Mouse (Mus musculus) heart, postnatal 25 days (tissue): ENCODE data around the gene Apoa2. TPM values are rescaled to one million over a fixed set of nuclear protein-coding genes. Genes with fewer than 3 reads are reported as not detected.

Experiments used
- DNase-seq: peaks from one replicate; pipeline ENCODE4 v3.0.0; 2022; ENCODE audit warnings: low spot score
- intact Hi-C: fragments of 180-260 bp; cut with DNase I; formaldehyde crosslinking; loops from one replicate; pipeline ENCODE4 v1.15.1; 2025
- total RNA-seq, 2 experiments: library from RNA; stranded (reverse); gene quantifications; 2 replicates each; pipeline ENCODE4 v1.2.3; 2021

The Apoa2 gene
- total RNA-seq, 2 experiments from 2014 or later = 2.9 to 3.0 TPM

DNA sequence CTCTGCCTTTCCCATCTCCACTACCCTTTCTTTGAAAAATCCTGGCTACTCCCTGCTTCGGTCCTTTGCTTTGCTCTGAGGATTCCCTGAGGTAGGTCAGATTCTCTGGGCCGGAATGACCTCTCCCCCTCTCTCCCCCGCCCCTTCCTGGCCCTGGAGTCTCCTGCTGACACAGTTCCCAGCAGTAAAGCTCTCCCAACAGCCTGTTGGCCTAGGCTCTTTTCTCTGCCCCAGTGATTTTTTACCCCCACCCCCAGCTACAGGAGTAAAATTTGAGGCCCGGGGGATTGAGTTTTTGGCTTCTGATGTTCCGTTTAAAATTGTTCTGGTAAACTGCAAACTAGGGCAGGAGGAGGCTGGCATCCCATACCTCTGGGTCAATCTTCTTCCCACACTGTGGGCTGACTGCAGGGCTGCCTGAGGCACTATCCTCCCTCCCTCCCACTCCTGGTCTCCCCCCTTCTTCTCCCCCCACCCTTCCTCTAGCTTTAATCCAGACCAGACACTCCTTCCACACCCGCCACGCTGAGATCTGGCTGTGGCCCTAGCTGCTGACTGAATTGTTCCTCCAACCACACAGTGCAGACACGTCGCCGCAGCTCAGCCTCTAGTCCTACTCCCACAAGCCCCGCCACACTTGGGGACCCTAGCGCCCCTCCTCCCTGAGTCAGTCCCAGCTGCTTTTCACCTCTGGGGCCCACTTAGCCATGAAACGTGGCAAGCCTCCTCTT is 26.9 kb downstream of the Apoa2 start:
- DNase-seq = no peak
- intact Hi-C loops = no loop called here

DNA sequence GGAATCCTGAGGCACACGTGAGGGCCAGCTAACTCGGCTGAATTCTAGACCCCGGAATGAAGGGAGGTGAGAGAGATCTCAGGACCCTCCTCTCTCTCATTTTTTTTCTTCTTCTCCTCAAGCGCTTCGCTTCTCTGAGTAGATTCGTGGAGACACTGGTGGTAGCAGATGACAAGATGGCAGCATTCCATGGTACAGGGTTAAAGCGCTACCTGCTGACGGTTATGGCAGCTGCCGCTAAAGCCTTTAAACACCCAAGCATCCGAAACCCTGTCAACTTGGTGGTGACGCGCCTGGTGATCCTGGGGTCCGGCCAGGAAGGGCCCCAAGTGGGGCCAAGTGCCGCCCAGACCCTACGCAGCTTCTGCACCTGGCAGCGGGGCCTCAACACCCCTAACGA is 27.6 kb downstream of the Apoa2 start:
- DNase-seq = no peak

DNA sequence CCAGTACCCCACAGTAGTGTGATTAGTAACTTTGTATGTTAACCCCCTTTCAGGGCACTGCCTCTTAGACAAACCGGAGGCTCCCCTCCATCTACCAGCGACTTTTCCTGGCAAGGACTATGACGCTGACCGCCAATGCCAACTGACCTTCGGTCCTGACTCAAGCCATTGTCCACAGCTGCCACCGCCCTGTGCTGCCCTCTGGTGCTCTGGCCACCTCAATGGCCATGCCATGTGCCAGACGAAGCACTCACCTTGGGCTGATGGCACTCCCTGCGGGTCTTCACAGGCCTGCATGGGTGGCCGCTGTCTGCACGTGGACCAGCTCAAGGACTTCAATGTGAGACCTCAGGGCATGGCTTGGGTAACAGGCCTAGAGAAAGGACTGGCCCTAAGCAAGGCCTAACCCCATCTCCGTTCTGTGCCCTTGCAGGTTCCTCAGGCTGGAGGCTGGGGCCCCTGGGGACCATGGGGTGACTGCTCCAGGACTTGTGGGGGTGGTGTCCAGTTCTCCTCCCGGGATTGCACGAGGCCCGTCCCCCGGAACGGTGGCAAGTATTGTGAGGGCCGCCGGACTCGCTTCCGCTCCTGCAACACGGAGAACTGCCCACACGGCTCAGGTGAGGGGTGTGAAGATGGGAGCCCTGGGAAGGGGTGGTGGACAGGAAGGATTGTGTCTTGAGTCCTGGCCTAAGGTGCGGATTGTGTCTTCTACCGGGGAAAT is 31.4 kb downstream of the Apoa2 start:
- intact Hi-C loops = loop anchor here (2.0 kb wide), 2 partner anchors 29 to 137 kb away; no protein-coding TSS in a partner anchor
- no peak for DNase-seq

More for the DNA sequence above, 27.6 kb downstream of the Apoa2 start:
- intact Hi-C loops = no loop called here

DNA sequence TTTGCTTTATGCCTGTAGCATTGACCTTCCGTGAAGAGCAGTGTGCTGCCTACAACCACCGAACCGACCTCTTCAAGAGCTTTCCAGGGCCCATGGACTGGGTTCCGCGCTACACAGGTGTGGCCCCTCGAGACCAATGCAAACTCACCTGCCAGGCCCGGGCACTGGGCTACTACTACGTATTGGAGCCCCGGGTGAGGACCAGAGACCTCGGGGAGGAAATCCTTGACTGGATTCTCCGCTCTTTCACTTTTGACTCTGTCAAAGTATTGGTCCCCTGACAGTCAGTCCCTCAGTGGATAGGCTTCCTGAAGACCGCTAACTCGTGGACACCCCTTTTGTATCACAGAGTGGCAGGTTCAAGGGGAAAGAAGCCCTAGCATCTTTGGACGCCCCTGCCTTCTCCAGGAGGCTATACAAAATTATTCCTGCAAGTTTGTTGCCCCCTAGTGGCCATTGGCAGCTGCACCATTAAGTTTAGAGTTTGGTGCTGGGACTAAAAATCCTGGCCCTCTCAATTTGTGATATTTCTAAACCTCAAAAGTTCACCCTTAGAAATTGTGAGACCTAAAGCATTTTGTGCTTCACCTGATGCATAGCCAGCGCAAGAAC is 32.2 kb downstream of the Apoa2 start:
- DNase-seq = no peak
- intact Hi-C loops = loop anchor here (2.0 kb wide), 2 partner anchors 30 to 138 kb away; no protein-coding TSS in a partner anchor

DNA sequence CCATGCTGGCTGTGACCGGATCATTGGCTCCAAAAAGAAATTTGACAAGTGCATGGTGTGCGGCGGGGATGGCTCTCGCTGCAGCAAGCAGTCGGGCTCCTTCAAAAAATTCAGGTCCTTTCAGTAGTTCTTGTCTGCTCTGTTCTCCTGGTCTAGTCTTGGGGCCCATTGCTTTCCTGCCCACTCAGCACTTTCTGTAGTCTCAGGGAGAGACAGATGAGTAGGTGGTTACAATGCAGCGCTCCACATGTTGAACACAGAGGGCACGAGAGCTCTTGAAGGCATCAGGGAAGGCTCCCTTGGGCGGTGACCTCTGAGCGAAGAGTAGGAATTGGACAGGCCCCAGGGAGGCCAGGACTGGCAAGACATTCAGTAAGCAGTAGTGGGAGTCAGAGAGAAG is 32.9 kb downstream of the Apoa2 start:
- no peak for DNase-seq
- intact Hi-C loops = loop anchor here (2.0 kb wide), 2 partner anchors 31 to 139 kb away; no protein-coding TSS in a partner anchor

DNA sequence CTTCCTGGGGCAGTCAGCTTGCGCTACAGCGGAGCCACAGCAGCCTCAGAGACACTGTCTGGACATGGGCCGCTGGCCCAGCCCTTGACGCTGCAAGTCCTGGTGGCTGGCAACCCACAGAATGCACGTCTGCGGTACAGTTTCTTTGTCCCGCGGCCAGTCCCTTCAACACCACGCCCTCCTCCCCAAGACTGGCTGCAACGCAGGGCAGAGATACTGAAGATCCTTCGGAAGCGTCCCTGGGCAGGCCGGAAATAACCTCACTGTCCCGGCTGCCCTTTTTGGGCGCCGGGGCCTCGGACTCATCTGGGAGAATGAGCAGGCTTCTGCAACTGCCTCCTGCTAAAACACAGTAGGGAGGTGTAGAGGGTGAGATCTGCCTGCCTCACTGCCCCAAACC is 34.1 kb downstream of the Apoa2 start:
- no peak for DNase-seq
- intact Hi-C loops = no loop called here

DNA sequence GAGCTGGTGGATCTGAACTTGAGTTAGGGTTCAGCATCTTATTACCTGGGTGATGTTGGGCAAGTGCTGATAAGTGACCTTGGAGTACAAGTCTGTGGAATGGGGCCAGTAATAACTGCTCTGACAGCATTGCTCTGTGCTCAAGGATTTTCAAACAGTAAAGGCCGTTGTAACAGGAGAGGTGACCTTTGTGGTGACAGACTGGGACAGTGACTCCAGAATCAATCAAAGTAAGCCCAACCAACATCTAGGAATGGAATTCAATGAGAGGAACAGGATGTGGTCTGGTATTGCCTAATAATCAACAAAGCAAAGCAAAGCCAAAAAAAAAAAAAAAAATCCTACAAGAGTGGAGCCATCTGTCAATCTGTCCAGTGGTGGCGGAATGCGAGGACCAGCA is 35.5 kb downstream of the Apoa2 start:
- intact Hi-C loops = no loop called here

DNA sequence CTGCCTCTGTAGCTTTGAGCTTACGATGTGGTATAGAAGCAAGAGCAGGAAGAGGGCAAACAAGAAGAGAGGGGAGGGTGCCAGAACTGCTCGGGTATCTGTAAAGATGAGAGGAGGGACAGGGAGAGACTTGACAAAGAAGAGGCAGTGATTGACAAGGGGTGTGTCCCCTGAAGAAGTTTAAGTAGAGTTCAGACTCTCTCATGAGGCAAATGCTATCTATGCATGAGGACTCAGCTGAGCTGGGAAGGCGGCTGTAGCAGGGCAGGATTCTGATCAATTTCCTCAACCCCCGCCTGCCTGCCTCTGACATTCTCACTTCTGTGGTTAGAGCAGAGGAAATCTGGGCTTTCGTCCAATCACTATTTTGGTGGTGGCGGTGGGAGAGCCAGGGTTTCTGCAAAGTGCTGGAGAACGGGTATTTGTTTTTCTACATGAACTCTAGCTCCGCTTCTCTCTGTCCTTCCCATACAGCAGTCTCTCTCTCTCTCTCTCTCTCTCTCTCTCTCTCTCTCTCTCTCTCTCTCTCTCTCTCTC is 37.8 kb downstream of the Apoa2 start:
- DNase-seq = peak; percentile 55
- intact Hi-C loops = no loop called here

More for the DNA sequence above, 35.5 kb downstream of the Apoa2 start:
- DNase-seq = no peak

DNA sequence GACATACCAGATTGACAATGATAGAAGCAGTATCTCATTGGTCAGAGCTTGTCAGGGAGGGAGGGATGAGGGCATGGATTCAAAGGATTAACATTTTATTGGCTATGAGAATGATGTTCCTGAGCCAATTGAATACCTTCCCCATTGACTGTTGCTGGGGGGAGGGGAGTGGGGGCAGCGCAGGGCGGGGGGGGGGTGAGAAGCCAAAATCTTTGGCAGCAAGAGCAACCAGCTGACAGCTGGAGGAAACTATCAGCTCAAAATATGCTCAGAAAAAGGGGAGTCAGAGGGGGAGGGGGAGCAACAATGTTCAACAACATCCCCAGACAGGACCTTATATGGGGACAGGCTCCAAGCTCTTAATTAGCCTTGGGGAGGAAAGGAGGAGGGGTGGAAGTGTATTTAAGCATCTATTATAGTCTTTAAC is 38.3 kb downstream of the Apoa2 start:
- no peak for DNase-seq

DNA sequence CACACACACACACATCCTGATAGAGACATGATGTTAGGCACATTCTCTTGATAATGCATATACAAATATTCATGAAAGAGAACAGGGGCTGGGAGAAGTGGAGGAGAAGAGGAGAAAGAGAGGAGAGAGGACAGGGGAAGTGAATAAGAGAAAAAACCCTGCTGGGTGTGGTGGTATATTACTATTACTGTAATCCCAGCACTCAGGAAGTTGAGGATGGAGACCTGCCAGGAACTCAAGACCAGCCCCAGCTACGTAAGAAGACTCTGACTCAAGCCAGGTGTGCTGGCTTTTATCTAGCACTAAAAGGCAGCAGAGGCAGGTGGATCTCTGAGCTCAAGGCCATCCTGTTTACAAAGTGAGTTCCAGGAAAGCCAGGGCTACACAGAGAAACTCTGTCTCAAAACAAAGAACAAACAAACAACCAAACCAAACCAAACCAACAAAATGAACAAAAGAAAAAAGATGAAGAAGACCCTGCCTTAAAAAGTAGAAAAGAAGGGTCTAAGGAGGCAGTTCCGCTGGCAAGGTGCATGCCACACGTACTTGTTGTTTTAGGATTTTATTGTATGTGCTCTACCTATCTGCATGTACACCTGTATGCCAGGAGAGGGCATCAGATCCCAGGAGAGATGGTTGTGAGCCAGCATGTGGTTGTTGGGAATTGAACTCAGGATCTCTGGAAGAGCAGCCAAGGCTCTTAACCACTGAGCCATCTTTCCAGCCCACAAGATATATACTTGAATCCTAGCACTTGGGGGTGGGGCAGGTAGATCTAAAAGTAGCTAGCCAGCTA is 39.0 kb downstream of the Apoa2 start:
- no peak for DNase-seq
- intact Hi-C loops = no loop called here

More for the DNA sequence above, 38.3 kb downstream of the Apoa2 start:
- intact Hi-C loops = no loop called here

DNA sequence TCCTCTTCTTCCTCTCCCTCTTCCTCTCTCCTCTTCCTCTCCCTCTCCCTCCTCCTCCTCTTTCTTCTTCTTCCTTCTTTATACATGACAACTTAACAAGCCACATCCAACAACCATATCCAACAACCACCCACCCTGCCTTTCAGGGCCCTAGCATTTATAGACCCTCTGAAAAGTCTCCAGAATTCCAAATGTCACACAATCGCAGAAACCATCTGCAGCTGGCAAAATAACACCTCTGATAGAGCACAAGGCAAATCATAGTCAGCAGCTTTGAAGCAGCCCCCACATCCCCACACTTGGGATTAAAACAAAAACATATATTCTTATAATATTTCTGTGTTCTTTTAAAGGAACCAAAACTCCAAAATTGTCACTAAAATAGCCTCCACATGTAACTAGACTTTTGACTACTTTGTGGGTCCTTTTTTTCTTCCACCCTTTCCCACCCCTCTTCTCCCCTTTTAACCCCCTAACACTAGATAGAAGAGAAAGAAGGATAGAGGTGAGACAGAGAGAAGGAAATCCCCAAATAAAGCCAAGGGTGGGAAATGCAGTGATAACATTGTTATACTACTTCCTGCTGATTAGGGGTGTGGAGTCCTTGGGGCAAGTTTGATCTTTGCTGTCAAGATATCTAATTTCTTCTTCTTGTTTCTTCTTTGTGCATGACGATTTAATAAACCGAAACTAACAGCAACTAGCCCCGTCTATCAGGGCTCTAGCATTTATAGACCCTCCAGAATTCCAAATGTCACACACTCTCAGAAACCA is 41.3 kb downstream of the Apoa2 start:
- no peak for DNase-seq
- intact Hi-C loops = no loop called here

DNA sequence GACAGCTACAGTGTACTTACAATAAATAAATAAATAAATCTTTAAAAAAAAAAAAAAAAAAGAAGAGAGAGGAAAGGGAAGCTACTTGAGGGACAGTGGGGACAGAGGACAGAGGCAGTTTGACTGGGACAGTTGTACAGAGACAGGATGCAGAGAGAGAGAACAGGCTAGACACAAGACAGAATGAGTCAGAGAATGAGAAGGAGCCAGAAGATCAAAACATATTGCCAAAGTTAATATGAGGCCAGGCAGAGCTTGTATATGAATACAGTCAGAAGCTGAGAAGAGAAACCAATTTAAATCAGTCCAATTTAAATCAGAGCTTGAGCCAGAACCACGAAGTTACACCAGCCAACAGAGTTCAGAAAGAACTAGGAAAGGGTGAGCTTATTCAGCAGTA is 43.5 kb downstream of the Apoa2 start:
- DNase-seq = no peak
- intact Hi-C loops = no loop called here

DNA sequence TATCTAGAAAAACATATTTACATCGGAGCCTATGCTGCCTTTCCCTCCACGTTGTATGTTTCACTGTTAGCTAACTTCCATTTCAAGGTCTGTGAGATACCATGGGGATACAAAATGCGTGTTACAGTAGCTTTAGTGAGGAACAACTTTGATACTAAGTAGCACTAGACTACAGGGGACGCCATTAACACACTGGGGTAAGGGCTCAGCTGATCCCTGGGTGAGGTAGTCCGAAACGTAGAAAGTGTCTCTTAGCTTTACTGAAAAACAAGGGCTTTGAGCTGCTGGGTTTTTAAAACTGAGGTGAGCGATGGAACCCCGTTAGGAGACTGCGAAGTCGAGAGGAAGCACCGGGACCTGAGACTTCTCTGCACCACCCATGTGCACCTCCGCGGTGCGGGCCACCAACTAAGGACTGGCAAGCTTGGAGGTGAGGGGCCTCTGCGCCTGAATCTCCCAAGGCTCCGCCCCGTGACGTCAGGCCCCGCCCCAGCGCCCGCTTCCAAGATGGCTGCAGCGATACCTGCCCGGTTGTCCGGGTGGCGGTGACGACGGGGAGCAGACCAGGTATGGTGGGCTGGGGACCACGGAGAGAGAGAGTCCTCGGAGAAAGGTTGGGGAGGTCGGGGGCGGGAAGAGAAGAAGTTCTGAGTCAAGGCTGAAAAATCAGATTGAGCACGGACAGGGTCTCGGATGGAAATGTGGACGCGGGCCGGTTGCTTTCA is 45.2 kb downstream of the Apoa2 start, which contains the start of gene B4galt3:
Gene B4galt3 (plus strand): TSS at position 481 of the 725 bp plus-strand sequence.
- intact Hi-C loops = no loop called here
- DNase-seq = peak; percentile 89

DNA sequence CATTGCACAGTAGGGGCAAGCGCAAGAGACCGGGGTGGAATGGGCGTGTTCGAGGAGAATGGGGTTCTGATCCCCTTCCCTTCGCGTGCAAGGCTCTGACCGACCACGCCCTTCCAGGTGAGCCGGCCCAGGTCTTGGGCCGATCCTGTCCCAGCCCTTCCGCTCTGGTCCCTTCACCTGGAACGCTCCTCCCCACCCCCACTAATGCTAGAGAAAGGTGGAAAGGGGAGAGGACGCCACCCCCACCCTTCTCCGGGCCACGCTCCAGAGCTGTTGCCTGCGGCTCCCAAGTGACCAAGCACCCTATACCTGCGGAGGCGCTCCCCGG is 45.7 kb downstream of the Apoa2 start:
- intact Hi-C loops = no loop called here
- DNase-seq = no peak

DNA sequence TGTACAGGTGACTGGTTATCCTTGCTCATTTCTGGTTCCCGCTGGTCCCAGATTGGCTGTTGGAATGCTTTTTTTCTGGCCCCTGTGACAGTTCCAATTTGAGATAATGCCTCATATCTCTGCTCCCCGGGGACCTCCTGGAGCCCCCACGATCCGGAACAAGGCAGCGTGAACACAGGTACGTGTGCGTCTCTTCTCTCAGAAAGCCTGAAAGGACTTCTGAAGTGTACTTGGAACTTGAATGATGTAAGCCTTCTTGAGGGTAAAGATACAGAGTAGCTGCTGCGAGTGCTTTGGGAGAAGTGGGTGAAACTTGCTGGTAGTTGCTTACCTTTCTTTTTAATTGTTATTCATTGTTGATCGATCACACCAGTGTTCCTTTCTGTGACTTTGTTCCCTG is 46.3 kb downstream of the Apoa2 start:
- no peak for DNase-seq
- intact Hi-C loops = no loop called here

DNA sequence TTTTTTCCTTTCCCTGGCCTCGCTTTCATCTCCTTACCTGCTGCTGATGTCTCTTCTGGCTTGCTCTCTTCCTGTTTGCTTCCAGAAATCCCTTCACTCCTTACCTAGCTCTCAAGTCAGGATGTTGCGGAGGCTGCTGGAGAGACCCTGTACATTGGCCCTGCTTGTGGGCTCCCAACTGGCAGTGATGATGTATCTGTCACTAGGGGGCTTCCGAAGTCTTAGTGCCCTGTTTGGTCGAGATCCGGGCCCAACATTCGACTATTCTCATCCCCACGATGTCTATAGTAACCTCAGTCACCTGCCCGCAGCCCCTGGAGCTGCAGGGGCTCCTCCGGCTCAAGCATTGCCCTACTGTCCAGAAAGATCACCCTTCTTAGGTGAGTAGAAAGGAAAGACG is 46.8 kb downstream of the Apoa2 start:
- no peak for DNase-seq
- intact Hi-C loops = no loop called here

DNA sequence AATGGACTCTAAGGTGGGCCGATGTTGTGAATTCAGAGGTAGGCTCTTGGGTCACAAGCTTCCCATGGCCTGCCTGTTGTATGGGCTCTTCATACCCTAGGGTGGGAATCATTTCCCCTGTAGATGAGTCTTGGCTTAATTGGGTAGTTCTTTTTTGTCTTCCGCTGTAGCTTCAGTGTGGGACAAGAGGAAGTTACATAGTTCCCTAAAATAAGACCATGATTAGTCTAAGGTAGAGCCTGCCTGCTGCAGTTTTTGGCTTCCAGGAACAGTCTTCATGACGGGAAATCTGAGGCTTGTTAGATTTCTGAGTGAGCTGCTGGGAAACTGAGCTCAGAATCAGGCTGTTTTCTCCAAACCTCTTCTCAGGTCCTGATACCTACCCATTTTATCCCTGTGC is 47.2 kb downstream of the Apoa2 start:
- DNase-seq = no peak
- intact Hi-C loops = no loop called here

DNA sequence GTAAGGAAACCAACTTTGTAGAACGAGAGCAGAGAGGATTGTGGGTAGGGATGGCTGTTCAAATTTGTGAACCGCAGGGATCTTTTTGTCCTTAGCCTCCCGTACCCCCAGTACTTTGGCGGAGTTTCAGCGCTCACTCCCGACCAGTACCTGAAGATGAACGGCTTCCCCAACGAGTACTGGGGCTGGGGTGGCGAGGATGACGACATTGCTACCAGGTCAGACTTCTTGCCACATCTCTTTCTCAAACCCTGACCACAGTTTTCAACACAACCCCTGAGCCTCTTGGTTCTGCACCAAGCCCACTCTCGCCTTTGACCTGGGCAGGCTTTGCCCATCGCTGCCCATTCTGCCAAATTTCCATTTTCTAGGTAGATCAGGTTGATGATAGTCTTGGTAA is 49.3 kb downstream of the Apoa2 start:
- DNase-seq = no peak
- intact Hi-C loops = no loop called here
